Mouse (Mus musculus) CH12F3 (cell line): ENCODE data around the gene Nup62cl.

ENCODE experiments used
- in situ Hi-C: fragments of 300-500 bp; cut with MboI; formaldehyde crosslinking; loops from 2 replicates; pipeline ENCODE4 v1.14.3; 2020; ENCODE audit warnings: low sequenced_read_pairs

Nup62cl gene

DNA sequence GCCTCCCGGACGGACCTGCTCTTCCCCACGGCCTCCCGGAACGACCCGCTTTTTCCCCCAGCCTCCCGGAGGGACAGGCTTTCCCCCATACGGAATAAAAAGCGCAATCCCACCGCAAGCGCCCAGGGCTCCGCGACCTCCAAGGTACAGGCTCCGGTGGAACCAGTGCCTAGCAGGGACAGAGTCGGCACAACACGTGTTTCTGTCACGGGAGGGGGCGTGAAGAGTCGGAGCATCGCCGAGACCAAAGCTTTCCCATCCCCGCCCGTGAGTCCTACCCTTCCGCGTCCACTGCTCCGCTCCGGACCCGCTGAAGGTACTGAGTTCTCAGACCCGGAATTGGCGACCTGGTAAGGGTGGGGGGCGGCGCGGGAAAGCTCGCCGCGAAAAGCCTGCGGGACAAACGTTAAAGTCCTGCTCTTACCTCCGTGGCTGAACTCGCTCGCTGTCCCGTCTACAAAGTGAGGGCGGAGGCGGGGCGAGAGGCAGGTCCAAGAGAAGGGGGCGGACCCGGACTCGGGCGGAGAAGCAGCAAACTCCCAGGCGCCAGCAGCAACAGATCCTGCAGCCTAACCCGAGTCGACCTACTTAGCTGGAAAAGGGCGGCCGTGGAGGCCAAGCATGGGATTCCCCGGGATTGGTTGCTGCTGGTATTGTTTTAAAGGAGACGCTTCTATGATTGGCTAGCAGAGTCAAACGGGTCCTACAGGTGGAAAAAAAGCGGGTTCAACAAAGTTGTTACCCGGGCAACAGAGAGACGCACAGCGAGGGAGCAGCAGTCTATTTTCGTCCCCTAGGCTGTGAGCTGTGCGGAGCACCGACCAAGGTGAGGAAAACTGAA lies at the start of gene Nup62cl, which contains the start of gene Pih1h3b:
Nup62cl (minus strand) TSS at position 578 of the 841 bp plus-strand sequence.
Pih1h3b (plus strand) TSS at position 745 of the 841 bp plus-strand sequence.
- in situ Hi-C loops, result no loop called here

- in situ Hi-C loops, result no loop called here
Observed at GRCm38 (mm10) chrX:140094066-140094465, 31.6 kb upstream of the Nup62cl start.

GRCm38 (mm10) chrX:140082535-140082934 lies 20.0 kb upstream of the Nup62cl start:
- in situ Hi-C loops, result no loop called here

DNA sequence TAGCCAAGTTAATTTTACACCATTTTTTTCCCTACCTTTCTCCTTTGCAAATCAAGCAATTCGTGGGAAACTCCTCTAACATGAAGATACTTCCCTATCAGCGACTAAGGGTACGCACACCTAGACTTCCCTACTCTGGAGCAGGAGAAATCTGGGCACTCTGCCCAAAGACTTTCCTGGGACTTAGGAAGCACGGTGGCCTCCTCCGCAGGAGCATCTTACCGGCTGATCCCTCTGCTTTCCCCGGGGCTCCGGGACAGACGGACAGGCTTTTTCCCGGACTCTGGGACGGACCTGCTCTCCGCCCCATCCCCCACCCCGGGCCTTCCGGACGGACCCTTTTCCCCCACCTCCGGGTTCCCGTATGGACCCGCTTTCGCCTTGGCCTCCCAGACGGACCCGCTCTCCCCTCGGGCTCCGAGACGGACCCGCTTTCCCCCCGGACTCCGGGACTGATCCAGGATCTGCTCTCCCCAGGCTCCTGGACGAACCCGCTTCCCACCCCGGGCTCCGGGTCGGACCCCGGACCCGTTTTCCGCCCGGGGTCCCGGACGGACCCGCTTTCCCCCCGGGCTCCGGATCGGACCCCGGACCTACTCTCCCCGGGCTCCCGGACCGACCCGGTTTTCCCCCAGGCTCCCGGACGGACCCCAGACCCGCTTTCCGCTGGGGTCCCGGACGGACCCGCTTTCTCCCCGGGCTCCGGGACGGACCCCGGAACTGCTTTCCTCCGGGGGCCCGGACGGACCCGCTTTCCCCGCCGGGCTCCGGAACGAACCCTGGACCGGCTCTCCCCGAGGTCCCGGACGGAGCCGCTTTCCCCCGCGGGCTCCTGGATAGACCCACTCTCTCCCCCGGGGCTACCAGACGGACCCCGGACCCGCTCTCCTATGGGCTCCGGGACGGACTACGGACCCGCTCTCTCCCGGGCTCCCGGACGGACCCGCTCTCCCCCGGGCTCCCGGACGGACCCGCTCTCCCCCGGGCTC lies 1.3 kb downstream of the Nup62cl start:
- in situ Hi-C loops, result no loop called here

DNA sequence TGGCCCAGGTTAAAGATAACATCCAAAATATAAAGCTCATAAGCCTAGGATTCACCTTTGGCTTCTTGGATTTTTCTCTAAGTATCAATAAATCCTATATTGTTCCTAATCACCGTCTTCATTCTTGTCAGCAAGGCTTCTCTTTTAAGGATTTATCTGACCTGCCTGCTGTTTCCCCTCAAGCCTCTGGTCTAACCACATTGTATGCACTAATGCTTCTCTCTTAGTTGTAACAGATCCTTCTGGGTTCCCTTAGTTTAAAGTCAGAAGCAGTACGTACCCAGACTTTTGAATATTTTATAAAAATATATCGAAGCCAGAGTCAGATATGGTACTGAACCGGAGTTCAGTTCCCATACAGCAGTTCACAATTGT lies 63.8 kb downstream of the Nup62cl start:
- in situ Hi-C loops, result no loop called here

DNA sequence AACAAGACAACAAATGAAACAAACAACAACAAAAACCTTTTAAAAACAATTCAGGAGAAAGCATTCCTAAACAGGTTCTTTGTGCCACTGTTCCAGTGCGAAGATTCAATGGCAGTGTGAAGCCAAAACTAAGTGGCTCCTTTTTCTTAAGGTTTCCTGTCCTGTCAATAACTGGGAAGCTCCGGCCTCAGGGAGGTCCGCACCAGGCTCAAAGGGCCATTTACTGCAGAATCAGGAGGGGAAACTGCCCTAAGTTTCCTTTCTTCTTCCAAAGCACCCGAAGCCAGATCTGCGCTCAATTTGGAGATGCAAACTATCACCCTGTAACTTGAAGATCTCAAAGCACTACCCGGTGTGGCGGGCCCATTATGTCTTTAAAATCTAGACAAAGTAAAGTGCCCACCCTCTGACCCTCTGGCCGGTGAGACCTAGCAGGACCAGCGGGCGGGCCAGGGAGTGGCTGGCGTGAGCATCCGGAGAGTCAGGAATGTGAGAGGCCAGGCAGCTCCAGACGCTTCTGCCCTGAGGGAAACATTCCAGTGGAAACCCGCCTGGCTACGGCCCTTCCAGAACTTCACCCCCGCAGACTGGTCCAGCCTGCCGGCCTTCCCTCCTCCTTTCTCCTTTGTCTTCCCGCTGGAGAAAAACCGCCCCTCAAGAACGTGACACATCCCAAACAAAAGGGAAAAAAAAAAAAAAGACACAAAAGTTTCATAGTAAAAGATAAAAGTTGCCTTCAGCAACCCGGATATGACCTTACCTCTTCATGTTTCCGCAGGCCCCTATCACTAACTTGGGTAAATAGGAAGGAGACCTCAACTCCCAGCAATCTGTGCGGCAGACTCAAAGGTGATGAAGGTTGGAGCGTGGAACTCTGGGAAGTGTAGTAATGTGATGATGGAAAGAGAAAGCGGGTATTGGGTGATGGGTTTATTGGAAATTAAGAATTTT lies 64.5 kb downstream of the Nup62cl start, which contains the start of gene Rbm41:
Rbm41 (minus strand) TSS at position 856 of the 951 bp plus-strand sequence.
- in situ Hi-C loops, result no loop called here

GRCm38 (mm10) chrX:139982115-139982514 lies 80.4 kb downstream of the Nup62cl start:
- in situ Hi-C loops, result no loop called here
